Mouse (Mus musculus): Measurements from ENCODE around the gene Bckdhb.

Bckdhb gene

DNA sequence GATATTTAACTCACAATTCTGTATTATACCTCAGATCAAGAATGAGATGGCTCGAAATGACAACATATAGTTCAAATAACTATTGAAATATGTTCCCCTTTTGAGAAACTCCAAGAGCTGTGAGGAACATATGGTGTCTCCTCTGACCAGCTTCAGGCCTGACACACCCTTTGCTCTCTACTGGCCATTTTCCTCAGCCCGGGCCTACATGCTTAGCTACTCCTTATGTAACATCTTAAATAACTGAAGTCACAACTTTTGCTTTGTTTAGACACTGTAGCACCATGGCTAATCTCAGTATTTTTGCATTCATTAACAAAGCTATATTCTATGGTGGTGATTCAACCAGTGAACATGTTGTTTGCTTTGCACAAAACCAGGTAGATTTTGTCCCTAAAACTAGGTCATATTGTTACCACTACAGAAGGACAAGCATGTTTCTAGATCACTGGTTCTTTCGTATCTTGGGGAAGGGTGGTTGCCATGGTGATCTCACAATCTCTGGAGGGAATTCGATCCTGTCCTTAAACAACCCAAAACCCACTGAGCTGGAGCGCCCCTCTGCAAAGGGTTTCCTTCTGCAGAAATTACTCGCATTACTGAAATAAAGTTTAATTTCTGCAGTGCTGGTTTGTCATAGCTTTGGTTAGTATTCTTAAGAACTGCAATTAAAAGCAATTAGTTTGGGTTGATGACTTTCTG is 185.0 kb downstream of the Bckdhb start:
- DNase-seq = no peak

- DNase-seq = no peak
Observed at GRCm38 (mm10) chr9:84110616-84111015, 185.7 kb downstream of the Bckdhb start.

DNA sequence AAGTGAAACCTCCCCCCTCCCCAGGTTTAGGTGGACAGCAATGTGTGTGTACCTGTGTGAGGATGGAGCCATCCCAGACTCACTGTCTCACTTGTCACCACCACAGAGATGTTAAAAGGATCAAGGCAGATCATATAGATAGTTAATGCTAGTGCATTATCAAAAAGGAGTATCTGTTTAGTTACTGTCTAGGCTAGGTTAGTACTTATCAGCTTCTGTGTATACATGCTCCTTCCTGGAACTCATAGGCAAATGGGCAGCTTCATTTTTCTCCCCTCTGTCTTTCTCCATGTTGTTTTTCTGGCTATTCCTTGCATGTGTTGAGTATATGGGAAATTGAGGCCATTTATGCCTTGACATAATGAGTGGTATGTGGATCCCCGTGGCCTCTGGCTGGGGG is 187.4 kb downstream of the Bckdhb start:
- no peak for DNase-seq

DNA sequence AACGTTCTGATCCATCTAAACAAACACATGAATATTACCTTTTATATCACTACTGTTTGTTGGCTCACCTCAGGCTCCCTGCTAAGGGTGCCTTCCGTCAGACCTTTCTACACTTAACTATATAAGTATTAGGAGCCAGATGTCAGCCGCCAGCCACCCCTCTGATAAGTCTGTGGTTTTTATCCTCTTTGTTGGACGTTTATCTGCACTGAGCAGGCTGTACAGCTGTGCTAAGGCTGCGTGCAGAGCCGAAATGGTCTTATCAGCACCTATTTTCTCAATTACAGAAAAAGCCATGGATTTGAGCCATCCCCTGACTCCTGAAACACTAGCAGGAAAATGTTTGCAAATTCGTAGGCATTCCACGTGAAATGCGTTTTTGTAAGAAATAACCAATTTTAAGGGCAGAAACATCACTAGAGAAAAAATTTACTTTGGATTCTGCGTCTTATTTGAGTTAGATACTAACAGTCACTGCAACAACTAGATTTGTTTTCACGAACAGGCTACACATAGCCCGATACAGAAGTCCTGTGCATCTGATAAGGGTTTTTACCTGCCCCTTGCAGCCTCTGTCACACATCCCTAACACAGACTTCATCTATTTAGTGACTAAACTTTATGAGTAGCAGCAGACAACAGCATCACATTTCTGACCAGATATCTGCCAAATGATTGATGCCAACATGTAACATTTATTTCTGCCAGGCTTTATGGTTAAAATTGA is 188.1 kb downstream of the Bckdhb start:
- no peak for DNase-seq

- DNase-seq = no peak
Observed at GRCm38 (mm10) chr9:84114254-84114653, 189.3 kb downstream of the Bckdhb start.

DNA sequence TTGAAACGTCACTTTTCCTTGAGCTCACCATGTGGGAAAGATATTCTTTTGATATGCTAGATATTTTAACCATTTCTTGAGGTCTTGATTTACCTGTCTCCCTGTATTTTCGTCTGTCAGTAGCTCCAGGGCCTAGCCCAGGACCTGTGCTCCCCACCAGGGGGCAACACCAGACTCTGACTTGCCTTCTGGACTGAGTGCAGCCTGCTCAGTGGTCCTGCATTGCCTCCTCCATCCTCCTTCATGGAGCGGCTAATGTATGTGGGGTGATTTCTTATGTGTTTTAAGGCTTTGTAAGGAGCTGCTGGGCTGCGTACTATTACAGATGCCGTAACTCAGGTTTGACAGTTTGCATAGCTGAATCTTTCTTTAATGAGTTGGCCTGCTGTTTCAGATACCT is 192.4 kb downstream of the Bckdhb start:
- DNase-seq = peak; percentile 40

DNA sequence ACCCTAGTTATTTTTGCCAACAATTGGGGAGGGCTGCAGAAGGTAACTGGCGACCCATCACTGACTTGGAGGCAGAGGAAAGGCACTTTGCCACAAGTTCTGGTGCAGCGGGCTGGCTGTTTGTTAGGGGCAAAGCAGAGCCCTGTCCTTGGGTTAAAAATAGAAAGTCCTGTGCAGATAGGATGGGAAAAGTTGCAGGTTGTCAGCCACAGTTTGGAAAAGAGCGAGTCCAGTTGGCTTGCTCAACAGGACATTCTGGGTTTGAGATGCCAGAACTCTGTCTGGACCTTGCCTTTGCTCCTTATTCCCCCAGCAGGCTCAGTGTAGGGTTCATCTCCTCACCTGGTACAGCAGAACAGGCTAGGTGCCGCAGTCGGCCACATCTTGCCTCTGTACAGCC is 200.1 kb downstream of the Bckdhb start:
- DNase-seq = no peak

DNA sequence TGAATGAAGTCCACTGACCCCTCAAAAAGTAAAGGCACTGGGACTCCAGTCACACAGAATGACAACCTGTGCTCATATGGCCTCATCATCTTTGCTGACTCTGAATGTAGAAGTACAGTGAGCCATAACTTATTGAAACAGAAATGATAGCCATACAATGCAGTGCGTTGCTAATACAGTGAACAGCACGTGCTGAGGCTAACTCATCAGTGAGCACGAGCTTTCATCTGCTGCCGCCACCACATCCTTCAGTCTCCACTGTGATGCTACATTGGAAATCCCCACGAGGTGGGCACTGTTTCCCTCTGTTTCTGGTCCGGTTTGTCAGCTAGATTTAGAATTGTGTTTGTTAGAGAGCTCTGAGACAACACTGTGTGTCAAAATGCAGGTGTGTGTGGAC is 205.4 kb downstream of the Bckdhb start:
- DNase-seq = no peak

DNA sequence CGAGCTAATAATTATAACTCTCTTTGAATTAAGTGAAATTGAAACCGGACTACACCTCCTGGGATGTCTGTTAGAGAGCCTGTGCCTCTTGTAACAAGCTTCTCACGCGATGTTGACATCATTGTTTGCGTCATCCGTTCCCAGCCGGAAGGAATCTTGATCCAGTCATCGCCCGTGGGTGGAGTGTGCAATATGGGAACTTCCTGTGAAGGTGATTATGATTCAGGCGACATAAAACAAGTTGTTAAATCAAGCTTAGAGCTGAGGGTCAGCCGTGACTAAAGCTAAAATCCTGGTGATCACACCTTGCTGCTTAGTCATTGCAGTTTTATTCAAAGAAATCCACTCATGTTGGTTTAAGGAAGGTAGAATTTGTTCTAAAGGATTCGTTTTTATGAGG is 210.1 kb downstream of the Bckdhb start:
- no peak for DNase-seq

DNA sequence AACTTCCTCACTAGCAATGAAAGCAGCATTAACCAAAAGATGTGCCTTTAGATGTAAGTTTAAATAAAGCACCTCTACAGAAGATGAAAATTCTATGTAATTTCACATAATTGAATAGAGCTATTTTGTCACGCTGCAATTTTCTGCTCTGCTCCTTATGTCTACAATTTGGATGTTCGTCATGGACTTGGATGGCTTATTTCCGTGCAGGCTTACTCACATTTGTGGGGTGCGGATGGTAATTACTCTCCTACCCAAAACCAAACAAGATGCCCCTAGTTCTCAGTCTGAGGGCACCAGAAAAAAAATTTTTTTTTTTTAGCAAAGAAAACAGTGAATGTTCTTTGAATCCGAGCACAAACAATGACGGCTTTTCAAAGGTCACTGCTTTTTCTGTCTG is 212.2 kb downstream of the Bckdhb start:
- no peak for DNase-seq

DNA sequence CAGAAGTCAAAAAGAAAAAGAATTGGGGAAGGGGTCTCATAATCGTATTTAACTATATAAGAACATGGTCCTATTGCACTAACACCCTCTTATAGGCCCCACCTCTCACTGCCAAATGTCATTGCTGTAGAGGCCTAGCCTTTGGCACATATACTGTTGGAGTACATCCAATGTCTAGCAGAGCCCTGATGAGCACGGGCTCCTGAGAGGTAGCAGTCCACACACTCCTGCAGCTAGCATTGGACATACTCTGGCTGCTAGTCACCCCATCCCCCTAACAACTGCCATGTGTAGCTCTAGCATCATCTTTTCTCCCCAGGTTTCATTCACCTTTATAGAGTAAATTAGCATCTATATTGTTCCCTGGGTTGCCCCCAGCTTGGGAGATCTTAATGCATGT is 223.2 kb downstream of the Bckdhb start:
- DNase-seq = no peak

Measured in kidney, postnatal 10 days (tissue).